Mouse (Mus musculus): ENCODE results near the gene Scrt2.

- TF ChIP-seq CTCF (IDR thresholded peaks at IDR 0.05; ENCODE audit: insufficient read depth, low read depth, low read length) (no peak), POLR2A (IDR thresholded peaks at IDR 0.05; ENCODE audit: insufficient read depth, low read depth, low read length) (no peak)
These were observed 25.3 kb downstream of the Scrt2 start for GRCm38 (mm10) chr2:152106597-152106996.

Measured in olfactory bulb, adult 2 months (tissue).